Mouse (Mus musculus) bone marrow macrophage, adult 2 months (primary cell): Measurements from ENCODE around the gene Iqcg.

Experiments
- CTCF ChIP-seq: IDR thresholded peaks from 2 replicates; pipeline ENCODE4 v1.5.1; 2012; ENCODE audit warnings: low read depth, mild to moderate bottlenecking, low read length, moderate library complexity
- POLR2A ChIP-seq: IDR thresholded peaks from 2 replicates; pipeline ENCODE4 v1.6.1; 2012; ENCODE audit warnings: mild to moderate bottlenecking, low read depth, low read length, borderline replicate concordance

DNA sequence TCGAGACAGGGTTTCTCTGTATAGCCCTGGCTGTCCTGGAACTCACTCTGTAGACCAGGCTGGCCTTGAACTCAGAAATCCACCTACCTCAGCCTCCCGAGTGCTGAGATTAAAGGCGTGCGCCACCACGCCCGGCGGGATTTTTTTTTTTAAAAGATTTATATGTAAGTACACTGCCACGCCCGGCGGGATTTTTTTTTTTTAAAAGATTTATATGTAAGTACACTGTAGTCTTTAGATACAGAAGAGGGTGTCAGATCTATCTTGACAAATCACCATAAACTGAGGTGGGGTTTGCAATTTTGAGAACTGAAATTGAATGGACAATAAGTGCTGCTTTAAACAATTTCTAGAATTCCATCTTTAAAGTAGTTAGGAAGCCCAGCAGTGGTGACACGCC lies 5.4 kb upstream of the Iqcg start:
- TF ChIP-seq POLR2A, result no peak
- TF ChIP-seq CTCF, result no peak
